Mouse (Mus musculus) liver, embryonic 14.5 days (tissue): ENCODE measurements around the gene Smim1. TPM values are rescaled to one million over a fixed set of nuclear protein-coding genes. Genes with fewer than 3 reads are reported as not detected.

Experiments used
- ATAC-seq: fragments of 200-750 bp; cut with Nextera tagmentation; 2 replicates; pipeline ENCODE4 v1.8.0; 2017; ENCODE audit warnings: moderate number of reproducible peaks, mild to moderate bottlenecking, moderate library complexity; ENCODE audit not compliant: insufficient read depth
- DNase-seq, 3 experiments: peaks; one replicate each; pipeline ENCODE4 v3.0.0-alpha.2; 2012 to 2013; ENCODE audit warnings: low read depth in 3 of 3, low spot score in 3 of 3
- H3K27ac ChIP-seq: fragments of 300-500 bp; sonication (generic); 2 replicates; pipeline ENCODE4 v1.5.1; 2014; ENCODE audit warnings: moderate library complexity, mild to moderate bottlenecking, control low read depth, inconsistent platforms
- H3K27me3 ChIP-seq: fragments of 300-500 bp; sonication (generic); 2 replicates; pipeline ENCODE4 v1.6.1; 2014; ENCODE audit warnings: mild to moderate bottlenecking, low read length, moderate library complexity; ENCODE audit not compliant: control insufficient read depth, insufficient read depth
- H3K36me3 ChIP-seq: fragments of 300-500 bp; sonication (generic); replicated peaks from 2 replicates; pipeline ENCODE4 v1.6.1; 2014; ENCODE audit warnings: low read depth; ENCODE audit not compliant: control insufficient read depth, insufficient read depth
- H3K4me1 ChIP-seq, 2 experiments: fragments of 200-500 bp in 1 of 2; fragments of 300-500 bp in 1 of 2; sonication (generic) in 1 of 2; replicated peaks; 2 replicates each; pipeline ENCODE4 v1.6.1; 2012 to 2014; ENCODE audit warnings: antibody characterized with exemption in 1 of 2, inconsistent platforms in 1 of 2, low read length in 1 of 2; ENCODE audit not compliant: control insufficient read depth in 2 of 2, insufficient read depth in 2 of 2
- H3K4me2 ChIP-seq: fragments of 300-500 bp; sonication (generic); 2 replicates; pipeline ENCODE4 v1.6.1; 2014; ENCODE audit warnings: low read depth, mild to moderate bottlenecking, control low read depth, moderate library complexity
- H3K4me3 ChIP-seq, 2 experiments: fragments of 200-500 bp in 1 of 2; fragments of 300-500 bp in 1 of 2; sonication (generic) in 1 of 2; 2 replicates each; pipeline ENCODE4 v1.5.1; 2012 to 2014; ENCODE audit warnings: low read depth in 2 of 2, low read length in 2 of 2, mild to moderate bottlenecking in 2 of 2, control low read depth in 1 of 2, inconsistent platforms in 1 of 2, moderate library complexity in 1 of 2; ENCODE audit not compliant: insufficient read depth in 1 of 2
- H3K9ac ChIP-seq: fragments of 300-500 bp; sonication (generic); replicated peaks from 2 replicates; pipeline ENCODE4 v1.6.1; 2014; ENCODE audit warnings: mild to moderate bottlenecking, control low read depth, moderate library complexity
- H3K9me3 ChIP-seq: fragments of 300-500 bp; sonication (generic); 2 replicates; pipeline ENCODE4 v1.6.1; 2016; ENCODE audit warnings: low read length, mixed read lengths; ENCODE audit not compliant: control insufficient read depth
- CTCF ChIP-seq: IDR thresholded peaks from 2 replicates; pipeline ENCODE4 v1.5.1; 2016; ENCODE audit warnings: antibody characterized with exemption, low read depth, control low read depth
- EP300 ChIP-seq: IDR thresholded peaks from 2 replicates; pipeline ENCODE4 v1.6.1; 2016; ENCODE audit warnings: antibody characterized with exemption, low read depth
- WGBS: fragments of 180-500 bp; shearing (Covaris S2); extraction: QIAGEN DNeasy Blood & Tissue Kit; methylation state at CpG from one replicate; pipeline ENCODE4 v1.1.7; 2014; ENCODE audit not compliant: insufficient replicate concordance; 5-methylcytosine and 5-hydroxymethylcytosine counted together
- polyA plus RNA-seq, 2 experiments: library from polyadenylated mRNA; depleted of rRNA in 1 of 2; stranded (reverse) in 1 of 2; unstranded in 1 of 2; fragments of >200 nt; fragmentation: Nextera tagmentation in 1 of 2; extraction: Ambion mirVana in 1 of 2; gene quantifications; 2 replicates each; pipeline versions ENCODE4 v1.2.1 to v1.2.3; 2012 to 2014

The Smim1 gene
- polyA plus RNA-seq, 2 experiments: 224 to 446 TPM

GRCm38 (mm10) chr4:154022844-154023243 lies 3.2 kb downstream of the Smim1 start:
- peaks cover 43% of the 10 kb centered on the region for H3K36me3 ChIP-seq
- WGBS: 49% methylated on average over 4 of the region's 4 CpGs
- TF ChIP-seq CTCF (no peak), EP300 (no peak)
- no peaks in the 10 kb centered on the region for H3K9me3 ChIP-seq
- H3K4me2 ChIP-seq: peak overlapping the region; percentile 82
- H3K27ac ChIP-seq: peak overlapping the region; percentile 82
- no peaks in the 10 kb centered on the region for H3K27me3 ChIP-seq
- peak overlapping the region; percentile 92 to 96 for H3K4me3 ChIP-seq
- peak overlapping the region; percentile 99 for H3K9ac ChIP-seq
- no peak for ATAC-seq
- peaks cover 18 to 38% of the 10 kb centered on the region in 2 experiments for H3K4me1 ChIP-seq
- DNase-seq: no peak

- no peak for TF ChIP-seq CTCF
- TF ChIP-seq EP300: no peak
- ATAC-seq (no peak), DNase-seq (no peak)
- peaks cover 16 to 34% of the 10 kb centered on the region in 2 experiments for H3K4me1 ChIP-seq
- peak overlapping the region; percentile 92 to 96; a peak in 3 of 4 replicates for H3K4me3 ChIP-seq
- peaks cover 45% of the 10 kb centered on the region for H3K36me3 ChIP-seq
- H3K27me3 ChIP-seq: no peaks in the 10 kb centered on the region
- peak overlapping the region; percentile 82 for H3K27ac ChIP-seq
- 74% methylated on average over 4 of the region's 4 CpGs for WGBS
- H3K4me2 ChIP-seq: peak overlapping the region; percentile 82
- H3K9ac ChIP-seq: peak overlapping the region; percentile 99
- no peaks in the 10 kb centered on the region for H3K9me3 ChIP-seq
Observed at GRCm38 (mm10) chr4:154022407-154022806, 3.6 kb downstream of the Smim1 start.

GRCm38 (mm10) chr4:154021432-154021831 lies 4.6 kb downstream of the Smim1 start:
- Histone ChIP-seq H3K4me2 (no peak overlapping the region), H3K4me3 (no peak overlapping the region), H3K36me3 (peaks cover 54% of the 10 kb centered on the region), H3K27ac (peak overlapping the region; percentile 15), H3K4me1 (peaks cover 12 to 25% of the 10 kb centered on the region in 2 experiments), H3K9ac (no peak overlapping the region), H3K9me3 (no peaks in the 10 kb centered on the region), H3K27me3 (no peaks in the 10 kb centered on the region)
- TF ChIP-seq CTCF (no peak), EP300 (no peak)
- 75% methylated on average over 9 of the region's 9 CpGs for WGBS
- DNase-seq (no peak), ATAC-seq (no peak)

GRCm38 (mm10) chr4:154019571-154019970 lies 6.5 kb downstream of the Smim1 start:
- H3K27ac ChIP-seq: no peak overlapping the region
- TF ChIP-seq EP300 (no peak), CTCF (peak; percentile 96)
- no peaks in the 10 kb centered on the region for H3K27me3 ChIP-seq
- H3K4me1 ChIP-seq: peaks cover 10 to 20% of the 10 kb centered on the region in 2 experiments
- peaks cover 65% of the 10 kb centered on the region for H3K36me3 ChIP-seq
- no peak overlapping the region for H3K4me2 ChIP-seq
- no peak overlapping the region for H3K4me3 ChIP-seq
- 62% methylated on average over 7 of the region's 7 CpGs for WGBS
- no peak overlapping the region for H3K9ac ChIP-seq
- DNase-seq (peak in 2 of 3 experiments; percentile 46 to 52), ATAC-seq (no peak)
- no peaks in the 10 kb centered on the region for H3K9me3 ChIP-seq

- Histone ChIP-seq H3K4me3 (no peak overlapping the region), H3K4me2 (no peak overlapping the region), H3K9me3 (no peaks in the 10 kb centered on the region), H3K27ac (no peak overlapping the region), H3K27me3 (no peaks in the 10 kb centered on the region), H3K4me1 (peaks cover 16 to 22% of the 10 kb centered on the region in 2 experiments), H3K9ac (no peak overlapping the region), H3K36me3 (peaks cover 48% of the 10 kb centered on the region)
- WGBS: 83% methylated on average over 11 of the region's 11 CpGs
- TF ChIP-seq EP300 (no peak), CTCF (no peak)
- ATAC-seq (no peak), DNase-seq (no peak)
Observed at GRCm38 (mm10) chr4:154015476-154015875, 10.6 kb downstream of the Smim1 start.
